Mouse (Mus musculus) embryonic fibroblast, embryonic 13.5 days (primary cell): ENCODE data around the gene Gatc. TPM values are rescaled to one million over a fixed set of nuclear protein-coding genes. Genes with fewer than 3 reads are reported as not detected.

Source experiments
- H3K27ac ChIP-seq: 2 replicates; pipeline ENCODE4 v1.5.1; 2012; ENCODE audit warnings: low read length, control low read depth, inconsistent platforms; ENCODE audit not compliant: insufficient read depth
- H3K4me1 ChIP-seq: 2 replicates; pipeline ENCODE4 v1.6.1; 2011; ENCODE audit warnings: low read length; ENCODE audit not compliant: control insufficient read depth, insufficient read depth
- H3K4me3 ChIP-seq: 2 replicates; pipeline ENCODE4 v1.5.1; 2011; ENCODE audit warnings: mild to moderate bottlenecking, control low read depth, low read length; ENCODE audit not compliant: insufficient read depth
- CTCF ChIP-seq: IDR thresholded peaks from 2 replicates; pipeline ENCODE4 v1.5.1; 2011; ENCODE audit warnings: mild to moderate bottlenecking, control low read depth, low read length, moderate library complexity, borderline replicate concordance; ENCODE audit not compliant: insufficient read depth
- POLR2A ChIP-seq: IDR thresholded peaks from 2 replicates; pipeline ENCODE4 v1.6.1; 2011; ENCODE audit warnings: low read depth, mild to moderate bottlenecking, control low read depth, low read length, moderate library complexity
- polyA plus RNA-seq: library from polyadenylated mRNA; stranded (reverse); fragments of >200 nt; gene quantifications from 2 replicates; pipeline ENCODE4 v1.2.4, GENCODE M21; 2011; ENCODE audit warnings: low read depth; ENCODE audit not compliant: missing spikeins, insufficient read length

Gene Gatc
- polyA plus RNA-seq, 1 experiment: 18.7 TPM

DNA sequence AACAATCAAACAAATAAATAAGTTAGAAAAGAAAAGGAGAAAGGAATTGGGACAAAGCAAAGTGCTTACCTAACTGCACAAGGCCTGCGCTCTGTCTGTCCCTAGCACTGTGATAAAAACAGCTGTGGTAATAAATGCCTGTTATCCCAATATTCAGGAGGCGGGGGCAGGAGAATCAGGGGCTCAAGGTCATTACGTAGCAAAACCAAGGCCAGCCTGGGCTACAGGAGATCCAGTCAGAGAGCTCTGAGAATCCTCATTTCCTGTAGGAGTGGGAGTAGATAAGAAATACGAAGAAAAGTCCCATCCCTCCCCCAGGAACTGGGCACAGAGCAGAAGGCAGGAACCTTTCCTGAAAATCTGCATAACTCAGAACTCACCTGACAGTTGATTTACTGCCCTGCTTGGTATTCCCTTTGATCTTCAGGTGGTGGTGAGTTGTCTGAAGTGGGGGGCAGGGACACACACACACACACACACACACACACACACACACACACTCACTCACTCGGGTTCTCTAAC is 18.9 kb upstream of the Gatc start:
- no peak overlapping the region for H3K4me3 ChIP-seq
- no peak overlapping the region for H3K27ac ChIP-seq
- H3K4me1 ChIP-seq: no peaks in the 10 kb centered on the region
- no peak for TF ChIP-seq POLR2A
- no peak for TF ChIP-seq CTCF

DNA sequence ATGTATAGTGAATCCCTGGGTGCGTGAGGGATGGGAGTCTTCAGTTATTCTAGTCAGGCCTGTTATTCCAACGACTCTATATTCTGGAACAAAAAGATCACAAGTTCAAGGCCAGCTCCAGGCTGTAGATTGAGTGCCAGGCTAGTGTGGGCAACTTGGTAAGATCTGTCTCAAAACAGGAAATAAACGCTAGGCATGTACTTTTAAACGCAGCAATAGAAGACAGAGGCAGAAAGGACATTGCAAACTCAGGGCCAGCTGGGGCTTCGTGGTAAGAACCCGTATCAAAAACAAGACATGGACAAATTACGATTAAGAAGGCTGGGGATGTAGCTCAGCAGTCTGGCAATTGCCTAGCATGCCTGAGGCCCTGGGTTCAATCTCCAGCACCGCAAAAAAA is 18.5 kb upstream of the Gatc start:
- TF ChIP-seq CTCF (no peak), POLR2A (no peak)
- Histone ChIP-seq H3K27ac (no peak overlapping the region), H3K4me1 (no peaks in the 10 kb centered on the region), H3K4me3 (no peak overlapping the region)

DNA sequence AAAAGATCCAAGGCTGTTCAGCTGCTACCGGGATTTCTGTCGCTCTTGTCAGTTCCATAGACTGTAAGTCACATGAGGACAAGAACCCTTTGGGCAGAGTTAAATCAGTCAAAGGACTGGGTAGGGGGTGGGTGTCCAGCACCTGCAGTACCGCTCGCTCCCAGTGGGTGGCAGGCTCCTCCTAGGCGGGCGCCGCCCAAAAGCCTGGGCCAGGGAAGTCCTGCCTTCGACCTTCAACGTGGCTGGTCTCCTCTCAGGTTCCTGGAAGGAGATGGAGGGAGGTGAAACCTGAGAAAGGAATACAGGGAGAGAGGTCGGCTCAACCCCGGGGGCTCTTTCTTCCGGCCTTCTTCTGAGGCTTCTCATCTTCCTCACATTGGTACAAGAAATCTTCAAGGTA is 17.9 kb upstream of the Gatc start:
- H3K27ac ChIP-seq: no peak overlapping the region
- no peak overlapping the region for H3K4me3 ChIP-seq
- TF ChIP-seq POLR2A: no peak; the same call in 1 of the 2 replicates
- TF ChIP-seq CTCF: peak; percentile 82
- no peaks in the 10 kb centered on the region for H3K4me1 ChIP-seq

DNA sequence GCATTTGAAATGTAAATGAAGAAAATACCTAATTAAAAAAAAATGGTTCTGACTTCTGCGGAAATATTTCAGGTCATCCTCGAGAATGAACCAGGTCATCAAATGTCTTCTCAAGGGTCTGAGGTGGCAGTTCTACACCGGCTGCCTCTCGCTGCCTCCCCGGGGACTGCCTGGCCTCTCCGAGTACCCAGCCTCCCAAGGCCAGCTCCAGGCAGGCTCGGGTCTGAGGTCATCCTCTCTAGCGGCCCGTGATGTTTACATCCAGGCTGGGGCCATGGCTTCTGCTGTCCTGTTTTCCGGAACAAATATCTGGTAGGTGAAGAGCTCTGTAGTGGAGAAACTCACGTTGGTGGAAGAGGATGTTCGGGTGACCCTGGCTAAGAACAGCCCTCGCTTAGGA is 14.1 kb upstream of the Gatc start:
- TF ChIP-seq POLR2A: no peak
- no peak for TF ChIP-seq CTCF
- no peaks in the 10 kb centered on the region for H3K4me1 ChIP-seq
- no peak overlapping the region for H3K27ac ChIP-seq
- no peak overlapping the region for H3K4me3 ChIP-seq

DNA sequence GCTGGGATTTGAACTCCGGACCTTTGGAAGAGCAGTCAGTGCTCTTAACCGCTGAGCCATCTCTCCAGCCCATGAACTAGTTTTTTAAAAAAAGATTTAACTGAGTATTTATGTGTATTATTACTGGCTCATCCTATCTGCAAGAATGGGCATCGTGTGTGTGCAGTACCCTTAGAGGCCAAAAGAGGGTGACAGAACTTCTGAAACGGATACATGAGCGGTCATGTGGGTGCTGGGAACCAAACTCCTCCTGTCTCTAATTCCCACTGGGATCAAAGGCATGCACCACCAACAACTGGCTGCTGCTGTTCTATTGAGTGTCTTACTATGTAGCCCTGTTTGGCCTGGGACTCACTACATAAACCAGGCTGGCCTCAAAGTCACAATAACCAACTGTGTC is 10.4 kb upstream of the Gatc start:
- Histone ChIP-seq H3K4me3 (no peak overlapping the region), H3K4me1 (peaks cover 5% of the 10 kb centered on the region; the same call in 1 of the 2 replicates), H3K27ac (no peak overlapping the region)
- TF ChIP-seq POLR2A: no peak

DNA sequence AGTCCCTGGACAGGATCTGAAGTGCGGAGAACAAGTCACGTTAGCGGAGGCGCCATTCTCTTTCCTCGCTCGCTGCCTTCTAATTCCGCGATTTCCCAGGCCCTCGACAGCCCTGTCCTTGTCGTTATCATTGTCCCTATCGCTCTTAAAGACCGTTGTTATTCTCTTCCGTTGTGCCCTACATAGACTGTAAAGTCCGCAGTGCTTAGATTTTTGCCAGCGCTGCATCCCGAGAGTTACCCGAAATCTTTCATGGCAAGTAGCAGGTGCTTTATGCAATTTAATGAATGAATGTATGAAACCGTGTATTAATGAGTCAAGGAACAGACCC is 8.2 kb upstream of the Gatc start:
- TF ChIP-seq POLR2A (no peak), CTCF (no peak)
- Histone ChIP-seq H3K4me3 (peak overlapping the region; percentile 84), H3K4me1 (peaks cover 5% of the 10 kb centered on the region; the same call in 1 of the 2 replicates), H3K27ac (peak overlapping the region; percentile 62)

- peak within 1 kb of the TSS; percentile 98 for H3K4me3 ChIP-seq
- H3K4me1 ChIP-seq: peaks cover 5% of the 10 kb centered on the region; the same call in 1 of the 2 replicates
- H3K27ac ChIP-seq: peak within 1 kb of the TSS; percentile 62
- TF ChIP-seq CTCF (no peak), POLR2A (peak; percentile 77)
Observed at GRCm38 (mm10) chr5:115348546-115349224, 7.7 kb upstream of the Gatc start, which contains the start of gene Cox6a1. Gene Cox6a1 (minus strand): TSS chr5:115348981.

- no peak overlapping the region for H3K27ac ChIP-seq
- peaks cover 7% of the 10 kb centered on the region; the same call in 1 of the 2 replicates for H3K4me1 ChIP-seq
- TF ChIP-seq CTCF: peak; percentile 52; the same call in 1 of the 2 replicates
- TF ChIP-seq POLR2A: no peak
- peak overlapping the region; percentile 98 for H3K4me3 ChIP-seq
Observed at GRCm38 (mm10) chr5:115347564-115347963, 6.6 kb upstream of the Gatc start.

DNA sequence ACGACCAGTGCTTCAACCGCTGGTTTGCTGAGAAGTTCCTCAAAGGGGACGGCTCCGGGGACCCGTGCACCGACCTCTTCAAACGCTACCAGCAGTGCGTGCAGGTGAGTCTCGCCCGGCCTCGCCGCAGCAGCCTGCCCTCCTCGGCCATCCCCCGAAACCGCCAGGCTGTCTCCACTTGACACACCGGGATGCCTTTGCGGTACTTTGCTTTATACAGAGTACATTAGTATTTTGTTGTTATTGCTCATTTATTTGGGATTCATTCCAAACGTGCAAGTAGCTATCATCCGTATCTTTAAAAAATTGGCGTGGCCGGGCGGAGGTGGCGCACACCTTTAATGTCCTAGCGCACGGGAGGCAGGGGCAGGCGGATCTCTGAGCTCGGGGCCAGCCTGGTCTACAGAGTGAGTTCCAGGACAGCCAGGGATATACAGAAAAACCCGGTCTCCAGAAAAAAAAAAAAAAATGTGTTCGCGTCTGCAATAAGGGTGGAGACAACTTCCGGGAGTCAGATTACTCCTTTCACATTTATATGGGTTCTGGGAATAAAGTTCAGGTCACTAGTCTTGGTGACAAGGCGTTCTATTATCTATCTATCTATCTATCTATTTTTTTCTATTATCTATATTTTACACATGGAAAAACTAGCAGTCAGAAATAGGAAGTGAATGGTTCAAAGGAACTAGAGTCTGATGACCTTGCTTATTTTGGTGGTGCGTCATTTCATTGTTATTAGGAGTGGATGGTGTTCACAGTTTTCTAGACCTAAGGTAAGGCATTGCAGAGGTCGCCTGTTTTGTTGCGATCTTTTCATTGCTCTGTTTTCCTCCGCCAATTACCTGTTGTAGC is 562 bp upstream of the Gatc start:
- H3K4me1 ChIP-seq: peaks cover 10% of the 10 kb centered on the region; the same call in 1 of the 2 replicates
- no peak for TF ChIP-seq POLR2A
- TF ChIP-seq CTCF: no peak
- peak overlapping the region; percentile 88 for H3K4me3 ChIP-seq
- H3K27ac ChIP-seq: no peak overlapping the region

GRCm38 (mm10) chr5:115340007-115340406 is 971 bp downstream of the Gatc start:
- H3K4me3 ChIP-seq: peak overlapping the region; percentile 88
- TF ChIP-seq POLR2A: no peak
- no peak for TF ChIP-seq CTCF
- peaks cover 10% of the 10 kb centered on the region; the same call in 1 of the 2 replicates for H3K4me1 ChIP-seq
- no peak overlapping the region for H3K27ac ChIP-seq
